Comparison of ENCODE assay signal across 20 mouse cellular contexts in the genomic region with DNA sequence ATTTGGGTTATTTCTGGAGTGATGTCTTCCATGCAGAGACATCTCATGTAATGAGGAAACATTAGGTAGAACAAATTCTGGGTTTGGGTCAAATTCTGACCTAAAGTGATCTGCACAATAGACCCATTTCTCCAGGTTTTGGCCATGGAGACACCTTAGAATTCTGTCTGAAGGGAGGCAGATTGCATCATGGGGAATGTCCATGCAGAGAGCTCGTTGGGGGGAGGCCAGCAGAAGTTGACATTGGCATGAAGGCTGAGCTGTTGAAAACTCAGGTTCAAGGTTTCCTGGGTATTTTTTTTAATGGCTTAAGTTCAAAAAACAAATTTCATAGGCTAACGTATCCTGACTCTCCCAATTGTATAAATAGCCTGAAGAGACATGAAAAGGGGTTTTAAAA. TPM values are rescaled to one million over a fixed set of nuclear protein-coding genes. Genes with fewer than 3 reads are reported as not detected.
DNase-seq lines count a peak whose midpoint lies in the region; ATAC-seq lines count a peak whose summit lies in the region.
"Had no signal": no experiment of that assay in that cellular context is flagged by ENCODE, and none has a peak within 500 bp of the region (broad histone marks: within the 10 kb centered on the region; RNA-seq: fewer than 3 reads in every experiment).

No protein-coding gene starts in this region.

- H3K4me1 ChIP-seq in embryonic facial prominence, embryonic 14.5 days (ENCODE audit: control insufficient read depth, insufficient read depth, low read length) = peaks cover 5% of the 10 kb centered on the region; the same call in 1 of the 2 replicates
- H3K4me1 ChIP-seq in embryonic facial prominence, embryonic 10.5 days = 0 out of 2 replicates have a peak, but pooled peaks cover 4% of the 10 kb centered on the region
- H3K4me1 ChIP-seq in forebrain, embryonic 12.5 days = no peaks in the 10 kb centered on the region
- H3K4me1 ChIP-seq: embryonic facial prominence, embryonic 15.5 days; forebrain, embryonic 10.5 days; heart, embryonic 10.5 days; hindbrain, embryonic 13.5 days had no signal

- DNase-seq in adrenal gland, adult (ENCODE audit: inconsistent age in 2 of 2, low spot score in 1 of 2) = peak; percentile 29 to 79
- no peak for DNase-seq in adrenal gland, adult 18-20 months (ENCODE audit: low spot score in 2 of 2)
- DNase-seq in embryonic facial prominence, embryonic 14.5 days (ENCODE audit: low spot score) = peak; percentile 9
- DNase-seq in embryonic facial prominence, embryonic 10.5 days (ENCODE audit: low spot score) = no peak
- peak; percentile 9 for DNase-seq in left cerebral cortex, postnatal 4 days
- no peak for DNase-seq in left cerebral cortex, adult 9 months (ENCODE audit: low spot score in 2 of 2)
- DNase-seq in adrenal gland, postnatal 25 days = peak; percentile 33
- DNase-seq: B cell, adult 2 months; gastrocnemius, postnatal 36 days; kidney, adult 8-10 months had no signal

- H3K27ac ChIP-seq in embryonic facial prominence, embryonic 14.5 days (replicated peaks; ENCODE audit: low read depth, low read length) = no peak overlapping the region
- no peak overlapping the region for H3K27ac ChIP-seq in embryonic facial prominence, embryonic 10.5 days (replicated peaks)
- H3K27ac ChIP-seq in forebrain, embryonic 12.5 days = no peak overlapping the region
- H3K27ac ChIP-seq: embryonic facial prominence, embryonic 15.5 days; forebrain, embryonic 10.5 days; heart, embryonic 10.5 days; hindbrain, embryonic 13.5 days had no signal

- H3K4me2 ChIP-seq in embryonic facial prominence, embryonic 14.5 days (ENCODE audit: low read depth, low read length) = no peak overlapping the region
- H3K4me2 ChIP-seq in forebrain, embryonic 12.5 days = no peak overlapping the region
- H3K4me2 ChIP-seq: embryonic facial prominence, embryonic 15.5 days; forebrain, embryonic 15.5 days; hindbrain, embryonic 13.5 days had no signal

- intact Hi-C loops in left cerebral cortex, postnatal 4 days (cut with DNase I) = no loop called here

- 51% methylated on average over 2 of the region's 2 CpGs for WGBS in embryonic facial prominence, embryonic 14.5 days
- 77% methylated on average over 2 of the region's 2 CpGs for WGBS in embryonic facial prominence, embryonic 10.5 days
- 88% methylated on average over 2 of the region's 2 CpGs for WGBS in forebrain, embryonic 12.5 days

- no peaks in the 10 kb centered on the region for H3K27me3 ChIP-seq in embryonic facial prominence, embryonic 14.5 days (replicated peaks; ENCODE audit: control insufficient read depth, insufficient read depth, low read length)
- H3K27me3 ChIP-seq in embryonic facial prominence, embryonic 10.5 days (replicated peaks; ENCODE audit: low read depth, poor library complexity, severe bottlenecking) = no peaks in the 10 kb centered on the region
- no peaks in the 10 kb centered on the region for H3K27me3 ChIP-seq in forebrain, embryonic 12.5 days
- H3K27me3 ChIP-seq: embryonic facial prominence, embryonic 15.5 days; forebrain, embryonic 15.5 days; hindbrain, embryonic 13.5 days had no signal

- H3K9me3 ChIP-seq in embryonic facial prominence, embryonic 14.5 days (ENCODE audit: control insufficient read depth, low read length) = peaks cover 4% of the 10 kb centered on the region; the same call in 1 of the 2 replicates
- H3K9me3 ChIP-seq in embryonic facial prominence, embryonic 10.5 days = no peaks in the 10 kb centered on the region
- no peaks in the 10 kb centered on the region for H3K9me3 ChIP-seq in forebrain, embryonic 12.5 days
- H3K9me3 ChIP-seq: embryonic facial prominence, embryonic 15.5 days; forebrain, embryonic 10.5 days; forebrain, embryonic 15.5 days; G1E; heart, embryonic 10.5 days; hindbrain, embryonic 13.5 days had no signal

- H3K36me3 ChIP-seq in embryonic facial prominence, embryonic 14.5 days (ENCODE audit: control insufficient read depth, insufficient read depth, low read length) = no peaks in the 10 kb centered on the region
- H3K36me3 ChIP-seq in embryonic facial prominence, embryonic 10.5 days (replicated peaks) = no peaks in the 10 kb centered on the region
- H3K36me3 ChIP-seq in forebrain, embryonic 12.5 days (replicated peaks) = no peaks in the 10 kb centered on the region
- H3K36me3 ChIP-seq: embryonic facial prominence, embryonic 15.5 days; forebrain, embryonic 10.5 days; forebrain, embryonic 15.5 days; hindbrain, embryonic 13.5 days had no signal

- ATAC-seq in embryonic facial prominence, embryonic 14.5 days (ENCODE audit: low read depth) = no peak
- no peak for ATAC-seq in forebrain, embryonic 12.5 days (ENCODE audit: low FRiP score)
- ATAC-seq: CD4-positive, CD25-positive, alpha-beta regulatory T cell, adult 4 months; intestine, postnatal 0 days had no signal

- no peak overlapping the region for H3K4me3 ChIP-seq in embryonic facial prominence, embryonic 14.5 days (ENCODE audit: low read depth, low read length)
- H3K4me3 ChIP-seq in embryonic facial prominence, embryonic 10.5 days = no peak overlapping the region
- H3K4me3 ChIP-seq in forebrain, embryonic 12.5 days (replicated peaks) = no peak overlapping the region
- H3K4me3 ChIP-seq: embryonic facial prominence, embryonic 15.5 days; erythroblast, embryonic 14.5 days; forebrain, embryonic 10.5 days; forebrain, embryonic 15.5 days; heart, embryonic 10.5 days; hindbrain, embryonic 13.5 days had no signal

- H3K9ac ChIP-seq in embryonic facial prominence, embryonic 14.5 days (ENCODE audit: low read depth, low read length) = no peak overlapping the region
- no peak overlapping the region for H3K9ac ChIP-seq in forebrain, embryonic 12.5 days
- H3K9ac ChIP-seq: embryonic facial prominence, embryonic 15.5 days; forebrain, embryonic 15.5 days; hindbrain, embryonic 13.5 days had no signal

RNA-seq across cellular contexts. Expression of a gene that starts 42.3 kb away (rescaled TPM):
- 100 to 1,000 TPM; 109 to 127 TPM for total RNA-seq in adrenal gland, adult 18-20 months (2021)
- polyA plus RNA-seq in embryonic facial prominence, embryonic 14.5 days (2014; fragmentation: Nextera tagmentation; extraction: Ambion mirVana) = 25.6 and 27.6 TPM in 2 replicates
- polyA plus RNA-seq in embryonic facial prominence, embryonic 10.5 days (2016; fragmentation: Nextera tagmentation; extraction: Ambion mirVana) = 17.3 and 17.8 TPM in 2 replicates
- total RNA-seq in left cerebral cortex, postnatal 4 days (2021) = 10 to 100 TPM; 10.6 to 14.9 TPM
- 121 TPM in 2 replicates for total RNA-seq in adrenal gland, postnatal 25 days (2021)
- polyA plus RNA-seq in forebrain, embryonic 12.5 days (2016; fragmentation: Nextera tagmentation; extraction: Ambion mirVana) = 5.8 and 6.3 TPM in 2 replicates
- polyA plus RNA-seq: CD4-positive, CD25-positive, alpha-beta regulatory T cell, adult 4 months had no signal

Comparison
In these comparisons a context has a peak if more than half of its experiments do, and no peak if none do; other contexts are left out.
1. DNase-seq: peak in adrenal gland, adult (2 of 2), embryonic facial prominence, embryonic 14.5 days (single experiment), left cerebral cortex, postnatal 4 days (single experiment) and adrenal gland, postnatal 25 days (single experiment); none in adrenal gland, adult 18-20 months (0 of 2), embryonic facial prominence, embryonic 10.5 days (single experiment) and left cerebral cortex, adult 9 months (0 of 2).